Mouse (Mus musculus) E14TG2a.4 (cell line): ENCODE measurements around the gene Arid2.

Experiments used
- CTCF ChIP-seq: conservative IDR thresholded peaks from 2 replicates; pipeline ENCODE4 v1.5.1; 2014; ENCODE audit warnings: low read length
- NANOG ChIP-seq: IDR thresholded peaks from 2 replicates; pipeline ENCODE4 v1.6.1; 2014; ENCODE audit warnings: borderline replicate concordance, low read length, mixed read lengths
- POU5F1 ChIP-seq: IDR thresholded peaks from 2 replicates; pipeline ENCODE4 v1.6.1; 2014; ENCODE audit warnings: low read length, borderline replicate concordance

DNA sequence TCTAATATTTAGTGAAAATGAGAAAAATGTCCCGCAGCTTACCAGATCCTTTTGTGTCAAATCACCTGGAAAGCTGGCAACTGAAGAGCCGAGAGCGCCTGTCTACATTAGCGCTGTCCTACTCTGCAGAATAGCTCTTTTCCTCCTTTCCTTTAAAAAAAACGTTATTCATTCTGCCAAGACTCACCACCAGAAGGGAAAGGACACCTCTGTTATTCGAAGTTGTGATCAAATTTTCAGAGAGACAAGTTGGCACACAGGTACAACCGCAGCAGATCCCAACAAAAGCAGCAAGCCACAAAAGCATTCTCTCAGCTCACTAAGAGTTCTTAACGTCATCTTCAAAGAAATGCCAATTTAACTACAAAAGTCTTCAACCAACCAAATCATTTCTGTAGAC, 4.2 kb upstream of the Arid2 start:
- TF ChIP-seq CTCF = no peak
- no peak for TF ChIP-seq POU5F1
- TF ChIP-seq NANOG = no peak
